Mouse (Mus musculus): ENCODE data around the gene Ubr3.

The Ubr3 gene

GRCm38 (mm10) chr2:70031472-70031871, 134.4 kb downstream of the Ubr3 start:
- DNase-seq (ENCODE audit: low read depth, low spot score): no peak

GRCm38 (mm10) chr2:70034895-70035294, 137.8 kb downstream of the Ubr3 start:
- no peak for DNase-seq (ENCODE audit: low read depth, low spot score)

GRCm38 (mm10) chr2:70035358-70035757, 138.3 kb downstream of the Ubr3 start:
- no peak for DNase-seq (ENCODE audit: low read depth, low spot score)

GRCm38 (mm10) chr2:70037221-70037620, 140.2 kb downstream of the Ubr3 start:
- DNase-seq (ENCODE audit: low read depth, low spot score): no peak

GRCm38 (mm10) chr2:70038752-70039151, 141.7 kb downstream of the Ubr3 start, which contains the start of gene Myo3b:
TSS of gene Myo3b (plus strand) at chr2:70039126.
- no peak for DNase-seq (ENCODE audit: low read depth, low spot score)

GRCm38 (mm10) chr2:70044466-70044865, 147.4 kb downstream of the Ubr3 start:
- DNase-seq (ENCODE audit: low read depth, low spot score): no peak

GRCm38 (mm10) chr2:70047868-70048267, 150.8 kb downstream of the Ubr3 start:
- no peak for DNase-seq (ENCODE audit: low read depth, low spot score)

- DNase-seq (ENCODE audit: low read depth, low spot score): no peak
Measured at GRCm38 (mm10) chr2:70053803-70054202, 156.8 kb downstream of the Ubr3 start.

- no peak for DNase-seq (ENCODE audit: low read depth, low spot score)
Measured at GRCm38 (mm10) chr2:70058201-70058600, 161.2 kb downstream of the Ubr3 start.

GRCm38 (mm10) chr2:70060359-70061345, 163.6 kb downstream of the Ubr3 start:
- no peak for DNase-seq (ENCODE audit: low read depth, low spot score)

- DNase-seq (ENCODE audit: low read depth, low spot score): no peak
Measured at GRCm38 (mm10) chr2:70065116-70065515, 168.1 kb downstream of the Ubr3 start.

- DNase-seq (ENCODE audit: low read depth, low spot score): no peak
Measured at GRCm38 (mm10) chr2:70065729-70066300, 168.8 kb downstream of the Ubr3 start.

- no peak for DNase-seq (ENCODE audit: low read depth, low spot score)
Measured at GRCm38 (mm10) chr2:70066338-70067022, 169.4 kb downstream of the Ubr3 start.

- DNase-seq (ENCODE audit: low read depth, low spot score): no peak
Measured at GRCm38 (mm10) chr2:70069861-70070260, 172.8 kb downstream of the Ubr3 start.

Data from embryo, embryonic 11.5 days (tissue).